Mouse (Mus musculus) lung, embryonic 15.5 days (tissue): ENCODE results near the gene Rbm28. TPM values are rescaled to one million over a fixed set of nuclear protein-coding genes. Genes with fewer than 3 reads are reported as not detected.

Source experiments
- ATAC-seq: fragments of 200-750 bp; cut with Nextera tagmentation; 2 replicates; pipeline ENCODE4 v1.8.0; 2017; ENCODE audit warnings: moderate number of reproducible peaks, borderline replicate concordance; ENCODE audit not compliant: low FRiP score, low TSS enrichment; ENCODE audit errors: extremely low read depth
- H3K27ac ChIP-seq: fragments of 300-500 bp; sonication (generic); 2 replicates; pipeline ENCODE4 v1.5.1; 2015; ENCODE audit warnings: moderate library complexity, mild to moderate bottlenecking, inconsistent platforms
- H3K27me3 ChIP-seq: fragments of 300-500 bp; sonication (generic); 2 replicates; pipeline ENCODE4 v1.6.1; 2015; ENCODE audit warnings: inconsistent platforms
- H3K36me3 ChIP-seq: fragments of 300-500 bp; sonication (generic); 2 replicates; pipeline ENCODE4 v1.6.1; 2015; ENCODE audit warnings: inconsistent platforms
- H3K4me1 ChIP-seq: fragments of 300-500 bp; sonication (generic); 2 replicates; pipeline ENCODE4 v1.6.1; 2015; ENCODE audit warnings: inconsistent platforms
- H3K4me2 ChIP-seq: fragments of 300-500 bp; sonication (generic); 2 replicates; pipeline ENCODE4 v1.6.1; 2015; ENCODE audit warnings: inconsistent platforms, mild to moderate bottlenecking, moderate library complexity
- H3K4me3 ChIP-seq: fragments of 300-500 bp; sonication (generic); 2 replicates; pipeline ENCODE4 v1.5.1; 2015; ENCODE audit warnings: mild to moderate bottlenecking, inconsistent platforms
- H3K9ac ChIP-seq: fragments of 300-500 bp; sonication (generic); 2 replicates; pipeline ENCODE4 v1.6.1; 2015; ENCODE audit warnings: inconsistent platforms
- H3K9me3 ChIP-seq: fragments of 300-500 bp; sonication (generic); 2 replicates; pipeline ENCODE4 v1.6.1; 2016; ENCODE audit warnings: inconsistent platforms
- WGBS: fragments of 180-500 bp; shearing (Covaris S2); methylation state at CpG from one replicate; pipeline ENCODE4 v1.1.7; 2015; 5-methylcytosine and 5-hydroxymethylcytosine counted together
- polyA plus RNA-seq: library from polyadenylated mRNA; unstranded; fragments of >200 nt; fragmentation: Nextera tagmentation; extraction: Ambion mirVana; gene quantifications from 2 replicates; pipeline ENCODE4 v1.2.1, GENCODE M21; 2015

The Rbm28 gene
- polyA plus RNA-seq, 1 experiment from 2014 or later: 35.0 TPM

GRCm38 (mm10) chr6:29187936-29188335, 23.1 kb upstream of the Rbm28 start:
- no peaks in the 10 kb centered on the region for H3K4me1 ChIP-seq
- no peaks in the 10 kb centered on the region for H3K36me3 ChIP-seq
- no peaks in the 10 kb centered on the region for H3K9me3 ChIP-seq
- H3K4me2 ChIP-seq: no peak overlapping the region
- no peak overlapping the region for H3K4me3 ChIP-seq
- 40% methylated on average over 1 of the region's 1 CpGs for WGBS
- ATAC-seq: no peak
- H3K27ac ChIP-seq: no peak overlapping the region
- no peaks in the 10 kb centered on the region for H3K27me3 ChIP-seq
- no peak overlapping the region for H3K9ac ChIP-seq

- Histone ChIP-seq H3K9me3 (no peaks in the 10 kb centered on the region), H3K4me2 (peak overlapping the region; percentile 99), H3K4me1 (peaks cover 9% of the 10 kb centered on the region; the same call in 1 of the 2 replicates), H3K9ac (no peak overlapping the region), H3K4me3 (peak overlapping the region; percentile 55), H3K36me3 (no peaks in the 10 kb centered on the region), H3K27me3 (peaks cover 66% of the 10 kb centered on the region), H3K27ac (no peak overlapping the region)
- 52% methylated on average over 8 of the region's 8 CpGs for WGBS
- ATAC-seq: no peak
These were observed 15.0 kb upstream of the Rbm28 start for GRCm38 (mm10) chr6:29179843-29180242.

GRCm38 (mm10) chr6:29178888-29179658, 14.3 kb upstream of the Rbm28 start, which contains the start of gene Prrt4:
Gene Prrt4 (minus strand): TSS chr6:29179584.
- under 1% methylated on average over 75 of the region's 79 CpGs for WGBS
- H3K9ac ChIP-seq: peak within 1 kb of the TSS; percentile 41
- H3K36me3 ChIP-seq: no peaks in the 10 kb centered on the region
- H3K27me3 ChIP-seq: peaks cover 74% of the 10 kb centered on the region
- peak within 1 kb of the TSS; percentile 55 for H3K4me3 ChIP-seq
- H3K9me3 ChIP-seq: no peaks in the 10 kb centered on the region
- peak; percentile 74 for ATAC-seq
- peaks cover 9% of the 10 kb centered on the region; the same call in 1 of the 2 replicates for H3K4me1 ChIP-seq
- H3K27ac ChIP-seq: no peak within 1 kb of the TSS
- H3K4me2 ChIP-seq: peak within 1 kb of the TSS; percentile 99

- Histone ChIP-seq H3K4me3 (peak overlapping the region; percentile 55), H3K9me3 (no peaks in the 10 kb centered on the region), H3K4me2 (peak overlapping the region; percentile 99), H3K4me1 (peaks cover 9% of the 10 kb centered on the region; the same call in 1 of the 2 replicates), H3K36me3 (no peaks in the 10 kb centered on the region), H3K27ac (no peak overlapping the region), H3K9ac (no peak overlapping the region), H3K27me3 (peaks cover 83% of the 10 kb centered on the region)
- WGBS: 25% methylated on average over 16 of the region's 17 CpGs
- peak; percentile 44; the same call in 1 of the 2 replicates for ATAC-seq
These were observed 13.4 kb upstream of the Rbm28 start for GRCm38 (mm10) chr6:29177901-29178879.

GRCm38 (mm10) chr6:29175113-29175512, 10.3 kb upstream of the Rbm28 start:
- H3K27ac ChIP-seq: no peak overlapping the region
- 66% methylated on average over 3 of the region's 3 CpGs for WGBS
- ATAC-seq: no peak
- no peaks in the 10 kb centered on the region for H3K9me3 ChIP-seq
- H3K27me3 ChIP-seq: peaks cover 99% of the 10 kb centered on the region
- H3K4me3 ChIP-seq: no peak overlapping the region
- no peaks in the 10 kb centered on the region for H3K36me3 ChIP-seq
- H3K4me2 ChIP-seq: no peak overlapping the region
- H3K9ac ChIP-seq: no peak overlapping the region
- peaks cover 22% of the 10 kb centered on the region for H3K4me1 ChIP-seq

GRCm38 (mm10) chr6:29174368-29174767, 9.6 kb upstream of the Rbm28 start:
- WGBS: 13% methylated on average over 7 of the region's 7 CpGs
- no peak for ATAC-seq
- H3K9me3 ChIP-seq: no peaks in the 10 kb centered on the region
- H3K4me2 ChIP-seq: no peak overlapping the region
- H3K4me3 ChIP-seq: no peak overlapping the region
- H3K27me3 ChIP-seq: peaks cover 99% of the 10 kb centered on the region
- peaks cover 23% of the 10 kb centered on the region for H3K4me1 ChIP-seq
- no peak overlapping the region for H3K9ac ChIP-seq
- H3K36me3 ChIP-seq: no peaks in the 10 kb centered on the region
- H3K27ac ChIP-seq: no peak overlapping the region

- Histone ChIP-seq H3K36me3 (no peaks in the 10 kb centered on the region), H3K4me3 (peak overlapping the region; percentile 46), H3K27me3 (peaks cover 95% of the 10 kb centered on the region), H3K27ac (no peak overlapping the region), H3K4me1 (peaks cover 16% of the 10 kb centered on the region), H3K9ac (peak overlapping the region; percentile 42), H3K4me2 (peak overlapping the region; percentile 95), H3K9me3 (no peaks in the 10 kb centered on the region)
- 1% methylated on average over 39 of the region's 40 CpGs for WGBS
- ATAC-seq: peak; percentile 83
These were observed 6.2 kb upstream of the Rbm28 start for GRCm38 (mm10) chr6:29170952-29171388.

GRCm38 (mm10) chr6:29170063-29170921, 5.5 kb upstream of the Rbm28 start:
- H3K4me1 ChIP-seq: peaks cover 16% of the 10 kb centered on the region
- under 1% methylated on average over 63 of the region's 63 CpGs for WGBS
- peaks cover 90% of the 10 kb centered on the region for H3K27me3 ChIP-seq
- H3K4me3 ChIP-seq: peak overlapping the region; percentile 46
- peak overlapping the region; percentile 42 for H3K9ac ChIP-seq
- peak overlapping the region; percentile 95 for H3K4me2 ChIP-seq
- H3K36me3 ChIP-seq: no peaks in the 10 kb centered on the region
- H3K9me3 ChIP-seq: no peaks in the 10 kb centered on the region
- no peak overlapping the region for H3K27ac ChIP-seq
- ATAC-seq: peak; percentile 33; the same call in 1 of the 2 replicates

GRCm38 (mm10) chr6:29169675-29170062, 4.9 kb upstream of the Rbm28 start:
- H3K4me3 ChIP-seq: peak overlapping the region; percentile 46
- 8% methylated on average over 12 of the region's 12 CpGs for WGBS
- H3K9me3 ChIP-seq: no peaks in the 10 kb centered on the region
- peak overlapping the region; percentile 95 for H3K4me2 ChIP-seq
- ATAC-seq: no peak
- no peak overlapping the region for H3K27ac ChIP-seq
- H3K9ac ChIP-seq: peak overlapping the region; percentile 42; the same call in 1 of the 2 replicates
- no peaks in the 10 kb centered on the region for H3K36me3 ChIP-seq
- H3K4me1 ChIP-seq: peaks cover 19% of the 10 kb centered on the region
- H3K27me3 ChIP-seq: peaks cover 84% of the 10 kb centered on the region

GRCm38 (mm10) chr6:29168871-29169270, 4.1 kb upstream of the Rbm28 start:
- Histone ChIP-seq H3K4me2 (no peak overlapping the region), H3K27ac (no peak overlapping the region), H3K9me3 (no peaks in the 10 kb centered on the region), H3K4me3 (no peak overlapping the region), H3K4me1 (peaks cover 21% of the 10 kb centered on the region), H3K36me3 (no peaks in the 10 kb centered on the region), H3K9ac (no peak overlapping the region), H3K27me3 (peaks cover 76% of the 10 kb centered on the region)
- no peak for ATAC-seq
- 44% methylated on average over 2 of the region's 2 CpGs for WGBS

- peaks cover 49% of the 10 kb centered on the region for H3K27me3 ChIP-seq
- no peak overlapping the region for H3K9ac ChIP-seq
- no peak overlapping the region for H3K4me3 ChIP-seq
- no peak overlapping the region for H3K4me2 ChIP-seq
- H3K9me3 ChIP-seq: no peaks in the 10 kb centered on the region
- ATAC-seq: no peak
- no peak overlapping the region for H3K27ac ChIP-seq
- peaks cover 29% of the 10 kb centered on the region for H3K4me1 ChIP-seq
- 15% methylated on average over 1 of the region's 1 CpGs for WGBS
- H3K36me3 ChIP-seq: no peaks in the 10 kb centered on the region
These were observed 1.4 kb upstream of the Rbm28 start for GRCm38 (mm10) chr6:29166196-29166595.
